Comparison of ENCODE assay signal across 24 mouse cellular contexts in the genomic region with DNA sequence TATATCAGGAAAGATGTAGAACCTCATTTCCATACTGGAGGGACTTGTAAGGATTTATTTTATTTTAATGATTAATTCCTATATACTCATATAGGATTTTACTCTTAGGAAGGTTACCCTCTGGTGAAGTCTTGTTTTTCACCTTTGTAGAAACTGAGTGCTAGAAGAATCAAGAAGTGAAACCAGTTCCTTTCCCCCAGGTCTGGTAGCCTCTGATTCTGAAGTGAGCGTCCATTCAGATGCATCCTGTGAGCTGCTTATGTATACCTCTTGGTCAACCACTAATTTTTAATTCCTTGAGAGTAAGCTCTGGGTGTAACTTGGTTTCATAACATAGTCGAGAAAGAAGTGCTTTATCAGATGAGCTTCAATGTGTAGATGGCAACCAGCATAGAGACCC.
DNase-seq lines count a peak whose midpoint lies in the region; ATAC-seq and TF ChIP-seq lines count a peak whose summit lies in the region.
"Had no signal": no experiment of that assay in that cellular context is flagged by ENCODE, and none has a peak within 500 bp of the region (broad histone marks: within the 10 kb centered on the region; RNA-seq: fewer than 3 reads in every experiment).

No protein-coding gene starts in this region.

- peaks cover 14 to 60% of the 10 kb centered on the region in 2 experiments for H3K4me1 ChIP-seq in CH12.LX (ENCODE audit: control insufficient read depth in 1 of 2, insufficient read depth in 2 of 2)
- H3K4me1 ChIP-seq in cortical plate, adult 2 months (ENCODE audit: control insufficient read depth, insufficient read depth, low read length): peaks cover 5% of the 10 kb centered on the region; the same call in 1 of the 2 replicates
- peaks cover 12% of the 10 kb centered on the region for H3K4me1 ChIP-seq in midbrain, embryonic 13.5 days (replicated peaks)
- H3K4me1 ChIP-seq: forebrain, embryonic 10.5 days; forebrain, embryonic 12.5 days had no signal

- H3K79me2 ChIP-seq in CH12.LX (replicated peaks; ENCODE audit: control insufficient read depth, extremely low read depth, insufficient read depth, poor library complexity, severe bottlenecking): no peaks in the 10 kb centered on the region

- no peak for TF ChIP-seq POLR2A in CH12.LX (IDR thresholded peaks at IDR 0.05; ENCODE audit: low read depth, low read length)
- TF ChIP-seq POLR2A in cortical plate, adult 2 months (IDR thresholded peaks at IDR 0.05; ENCODE audit: extremely low read depth, insufficient read depth, low read length): no peak

- H3K27ac ChIP-seq in CH12.LX (ENCODE audit: insufficient read depth, low read depth): no peak overlapping the region
- H3K27ac ChIP-seq in cortical plate, adult 2 months (ENCODE audit: insufficient read depth, low read length): peak overlapping the region; percentile 59; the same call in 1 of the 2 replicates
- H3K27ac ChIP-seq in midbrain, embryonic 13.5 days: no peak overlapping the region
- H3K27ac ChIP-seq: embryonic facial prominence, embryonic 13.5 days; embryonic facial prominence, embryonic 15.5 days; forebrain, embryonic 10.5 days; forebrain, embryonic 12.5 days had no signal

- peak; percentile 92 for TF ChIP-seq EP300 in CH12.LX (IDR thresholded peaks at IDR 0.05; ENCODE audit: low read length)

- no peaks in the 10 kb centered on the region for H3K27me3 ChIP-seq in CH12.LX (replicated peaks)
- H3K27me3 ChIP-seq in midbrain, embryonic 13.5 days: no peaks in the 10 kb centered on the region
- H3K27me3 ChIP-seq: embryonic facial prominence, embryonic 13.5 days; embryonic facial prominence, embryonic 15.5 days; forebrain, embryonic 12.5 days had no signal

- DNase-seq in CH12.LX (ENCODE audit: extremely low read depth): peak; percentile 57
- DNase-seq in kidney, postnatal 10 days: no peak
- DNase-seq in thymus, postnatal 10 days (ENCODE audit: low spot score in 2 of 2): no peak
- DNase-seq: adrenal gland, adult 2 months; adrenal gland, postnatal 10 days; adrenal gland, postnatal 25 days; B cell, adult 2 months; cerebellum, adult 11 months; cerebellum, adult 18-20 months; cerebellum, adult 8-10 months; cerebellum, adult 9-11 months; cerebellum, postnatal 14 days; cerebellum, postnatal 36 days; embryo, embryonic 11 days had no signal

- TF ChIP-seq RAD21 in CH12.LX (IDR thresholded peaks at IDR 0.05; ENCODE audit: low read depth, low read length): no peak

- TF ChIP-seq CTCF in CH12.LX (conservative IDR thresholded peaks at IDR 0.05 in 1 of 2, IDR thresholded peaks at IDR 0.05 in 1 of 2; ENCODE audit: low read depth in 2 of 2, low read length in 2 of 2): no peak
- TF ChIP-seq CTCF in cortical plate, adult 2 months (IDR thresholded peaks at IDR 0.05; ENCODE audit: extremely low read depth, insufficient read depth, low read length): no peak

- H3K9me3 ChIP-seq in CH12.LX (replicated peaks; ENCODE audit: low read length): no peaks in the 10 kb centered on the region
- H3K9me3 ChIP-seq in midbrain, embryonic 13.5 days: no peaks in the 10 kb centered on the region
- H3K9me3 ChIP-seq: embryonic facial prominence, embryonic 13.5 days; embryonic facial prominence, embryonic 15.5 days; forebrain, embryonic 10.5 days; forebrain, embryonic 12.5 days had no signal

- dilution Hi-C loops in CH12.LX (cut with MboI; ENCODE audit: extremely low pct_ligation_motif_present, extremely low pct_unique_long_range_greater_than_20kb, low sequenced_read_pairs): no loop called here

- peaks cover 16 to 26% of the 10 kb centered on the region in 2 experiments for H3K36me3 ChIP-seq in CH12.LX (replicated peaks in 1 of 2; ENCODE audit: control insufficient read depth in 1 of 2, insufficient read depth in 1 of 2, low read length in 1 of 2)
- H3K36me3 ChIP-seq in midbrain, embryonic 13.5 days: peaks cover 9% of the 10 kb centered on the region
- H3K36me3 ChIP-seq: embryonic facial prominence, embryonic 15.5 days; forebrain, embryonic 10.5 days had no signal

- 95% methylated on average over 2 of the region's 2 CpGs for WGBS in midbrain, embryonic 13.5 days

- H3K4me2 ChIP-seq in CH12.LX (ENCODE audit: insufficient read depth, low read depth, poor library complexity, severe bottlenecking): no peak overlapping the region
- H3K4me2 ChIP-seq in midbrain, embryonic 13.5 days (replicated peaks): no peak overlapping the region
- H3K4me2 ChIP-seq: embryonic facial prominence, embryonic 13.5 days; embryonic facial prominence, embryonic 15.5 days; forebrain, embryonic 12.5 days had no signal

- ATAC-seq in midbrain, embryonic 13.5 days: no peak
- ATAC-seq: CD4-positive, CD25-positive, alpha-beta regulatory T cell, adult 4 months; forebrain, embryonic 14.5 days; forebrain, embryonic 16.5 days had no signal

- no peak overlapping the region for H3K4me3 ChIP-seq in CH12.LX (replicated peaks in 1 of 3; ENCODE audit: low read depth in 2 of 3, low read length in 2 of 3, poor library complexity in 1 of 3)
- no peak overlapping the region for H3K4me3 ChIP-seq in cortical plate, adult 2 months (ENCODE audit: insufficient read depth, low read length)
- no peak overlapping the region for H3K4me3 ChIP-seq in midbrain, embryonic 13.5 days (replicated peaks)
- H3K4me3 ChIP-seq: embryonic facial prominence, embryonic 13.5 days; embryonic facial prominence, embryonic 15.5 days; erythroblast, embryonic 14.5 days; forebrain, embryonic 10.5 days; forebrain, embryonic 12.5 days had no signal

- H3K9ac ChIP-seq in CH12.LX (ENCODE audit: insufficient read depth, low read depth): no peak overlapping the region
- no peak overlapping the region for H3K9ac ChIP-seq in midbrain, embryonic 13.5 days (replicated peaks)
- H3K9ac ChIP-seq: embryonic facial prominence, embryonic 13.5 days; embryonic facial prominence, embryonic 15.5 days; forebrain, embryonic 12.5 days had no signal

- in situ Hi-C loops in CH12.LX (cut with MboI; ENCODE audit: low pct_ligation_motif_present, low pct_unique_long_range_greater_than_20kb, low sequenced_read_pairs): no loop called here

TF ChIP-seq in CH12.LX, 34 proteins besides CTCF, POLR2A, EP300 and RAD21:
- no peak for TF ChIP-seq CHD1 (IDR thresholded peaks at IDR 0.05; ENCODE audit: low read depth, low read length)
- TF ChIP-seq SIN3A (IDR thresholded peaks at IDR 0.05; ENCODE audit: low read length): no peak
- TF ChIP-seq IRF4 (IDR thresholded peaks at IDR 0.05; ENCODE audit: low read depth, low read length): peak; percentile 87
